Mouse (Mus musculus) MEL (cell line): ENCODE results near the gene Mindy1. TPM values are rescaled to one million over a fixed set of nuclear protein-coding genes. Genes with fewer than 3 reads are reported as not detected.
A peak's percentile ranks its signal among the peaks of the same experiment; 100 is the strongest.

Experiments used
- DNase-seq: peaks from one replicate; pipeline ENCODE4 v3.0.0; 2011; ENCODE audit warnings: low read depth, low spot score
- H3K27ac ChIP-seq: 2 replicates; pipeline ENCODE4 v1.5.1; 2012; ENCODE audit warnings: low read depth, mild to moderate bottlenecking, control low read depth, low read length, moderate library complexity; ENCODE audit not compliant: control insufficient read depth
- H3K27me3 ChIP-seq, 2 experiments: fragments of 150-350 bp in 1 of 2; sonication (generic) in 1 of 2; 2 replicates each; pipeline ENCODE4 v1.6.1; 2012; ENCODE audit warnings: low read length in 2 of 2, mild to moderate bottlenecking in 2 of 2, improper control_type of control experiment in 1 of 2, moderate library complexity in 1 of 2; ENCODE audit not compliant: insufficient read depth in 2 of 2, control insufficient read depth in 1 of 2
- H3K36me3 ChIP-seq, 2 experiments: 2 replicates each; pipeline ENCODE4 v1.6.1; 2012 to 2014; ENCODE audit warnings: low read length in 2 of 2, improper control_type of control experiment in 1 of 2, inconsistent platforms in 1 of 2, mild to moderate bottlenecking in 1 of 2; ENCODE audit not compliant: insufficient read depth in 2 of 2, control insufficient read depth in 1 of 2
- H3K4me1 ChIP-seq, 2 experiments: fragments of 150-350 bp in 1 of 2; sonication (generic) in 1 of 2; 2 replicates each; pipeline ENCODE4 v1.6.1; 2012; ENCODE audit warnings: low read length in 2 of 2, improper control_type of control experiment in 1 of 2, mild to moderate bottlenecking in 1 of 2; ENCODE audit not compliant: insufficient read depth in 2 of 2, control insufficient read depth in 1 of 2
- H3K4me3 ChIP-seq, 2 experiments: fragments of 150-350 bp in 1 of 2; sonication (generic) in 1 of 2; 2 replicates each; pipeline ENCODE4 v1.5.1; 2012; ENCODE audit warnings: low read depth in 2 of 2, low read length in 2 of 2, mild to moderate bottlenecking in 2 of 2, moderate library complexity in 2 of 2, control low read depth in 1 of 2, improper control_type of control experiment in 1 of 2; ENCODE audit not compliant: control insufficient read depth in 1 of 2, insufficient read depth in 1 of 2
- H3K79me2 ChIP-seq: 2 replicates; pipeline ENCODE4 v1.6.1; 2012; ENCODE audit warnings: mild to moderate bottlenecking, low read length, moderate library complexity; ENCODE audit not compliant: control insufficient read depth, poor library complexity, insufficient read depth
- H3K9ac ChIP-seq: 2 replicates; pipeline ENCODE4 v1.6.1; 2012; ENCODE audit warnings: low read depth, mild to moderate bottlenecking, control low read depth, low read length, moderate library complexity; ENCODE audit not compliant: control insufficient read depth, poor library complexity, severe bottlenecking
- H3K9me3 ChIP-seq: fragments of 150-350 bp; sonication (generic); replicated peaks from 2 replicates; pipeline ENCODE4 v1.6.1; 2012; ENCODE audit warnings: mild to moderate bottlenecking, low read length, improper control_type of control experiment, moderate library complexity; ENCODE audit not compliant: insufficient read depth
- BHLHE40 ChIP-seq: IDR thresholded peaks from 2 replicates; pipeline ENCODE4 v1.6.1; 2012; ENCODE audit warnings: low read depth, mild to moderate bottlenecking, inconsistent platforms, low read length, improper control_type of control experiment, borderline replicate concordance
- CHD2 ChIP-seq: IDR thresholded peaks from 2 replicates; pipeline ENCODE4 v1.6.1; 2011; ENCODE audit warnings: low read length, improper control_type of control experiment
- CTCF ChIP-seq, 3 experiments: IDR thresholded peaks in 2 of 3; conservative IDR thresholded peaks in 1 of 3; 2 replicates each; pipeline ENCODE4 v1.5.1; 2011 to 2012; ENCODE audit warnings: low read length in 3 of 3, low read depth in 2 of 3, mild to moderate bottlenecking in 2 of 3, improper control_type of control experiment in 1 of 3, inconsistent platforms in 1 of 3, mixed read lengths in 1 of 3, moderate library complexity in 1 of 3; ENCODE audit not compliant: control insufficient read depth in 1 of 3, insufficient read depth in 1 of 3, poor library complexity in 1 of 3, severe bottlenecking in 1 of 3
- E2F4 ChIP-seq: IDR thresholded peaks from 2 replicates; pipeline ENCODE4 v1.6.1; 2011; ENCODE audit warnings: low read depth, low read length, improper control_type of control experiment, borderline replicate concordance
- EP300 ChIP-seq, 2 experiments: IDR thresholded peaks; 2 replicates each; pipeline ENCODE4 v1.6.1; 2011; ENCODE audit warnings: improper control_type of control experiment in 2 of 2, low read length in 2 of 2, low read depth in 1 of 2, mild to moderate bottlenecking in 1 of 2
- ETS1 ChIP-seq: IDR thresholded peaks from 2 replicates; pipeline ENCODE4 v1.6.1; 2012; ENCODE audit warnings: low read depth, mild to moderate bottlenecking, inconsistent platforms, low read length, improper control_type of control experiment, moderate library complexity
- MYC ChIP-seq: IDR thresholded peaks from 2 replicates; pipeline ENCODE4 v1.6.1; 2011; ENCODE audit warnings: low read depth, mild to moderate bottlenecking, low read length, improper control_type of control experiment, moderate library complexity
- NRF1 ChIP-seq: IDR thresholded peaks from 2 replicates; pipeline ENCODE4 v1.6.1; 2014; ENCODE audit warnings: low read depth, mild to moderate bottlenecking, inconsistent platforms, low read length, improper control_type of control experiment, moderate library complexity; ENCODE audit not compliant: poor library complexity, insufficient read depth, severe bottlenecking
- RAD21 ChIP-seq: IDR thresholded peaks from 2 replicates; pipeline ENCODE4 v1.6.1; 2011; ENCODE audit warnings: mild to moderate bottlenecking, low read depth, low read length, improper control_type of control experiment
- RCOR1 ChIP-seq: IDR thresholded peaks from 2 replicates; pipeline ENCODE4 v1.6.1; 2012; ENCODE audit warnings: low read depth, mild to moderate bottlenecking, inconsistent platforms, low read length, improper control_type of control experiment
- SMC3 ChIP-seq: IDR thresholded peaks from 2 replicates; pipeline ENCODE4 v1.6.1; 2011; ENCODE audit warnings: low read depth, low read length, improper control_type of control experiment
- TBP ChIP-seq: IDR thresholded peaks from 2 replicates; pipeline ENCODE4 v1.8.0; 2011; ENCODE audit warnings: low read depth, low read length, improper control_type of control experiment
- TCF12 ChIP-seq: IDR thresholded peaks from 2 replicates; pipeline ENCODE4 v1.6.1; 2014; ENCODE audit warnings: low read depth, mild to moderate bottlenecking, inconsistent platforms, low read length, improper control_type of control experiment, moderate library complexity
- UBTF ChIP-seq: IDR thresholded peaks from 2 replicates; pipeline ENCODE4 v1.6.1; 2012; ENCODE audit warnings: low read depth, mild to moderate bottlenecking, inconsistent platforms, low read length, improper control_type of control experiment, moderate library complexity, borderline replicate concordance; ENCODE audit not compliant: insufficient read depth
- USF1 ChIP-seq: IDR thresholded peaks from 2 replicates; pipeline ENCODE4 v1.6.1; 2014; ENCODE audit warnings: low read depth, mild to moderate bottlenecking, inconsistent platforms, low read length, improper control_type of control experiment, moderate library complexity
- USF2 ChIP-seq, 2 experiments: IDR thresholded peaks; 2 replicates each; pipeline ENCODE4 v1.6.1; 2011 to 2012; ENCODE audit warnings: improper control_type of control experiment in 2 of 2, low read length in 2 of 2, borderline replicate concordance in 1 of 2, inconsistent platforms in 1 of 2, low read depth in 1 of 2, mild to moderate bottlenecking in 1 of 2; ENCODE audit not compliant: insufficient read depth in 1 of 2
- ZKSCAN1 ChIP-seq: IDR thresholded peaks from 2 replicates; pipeline ENCODE4 v1.6.1; 2012; ENCODE audit warnings: low read depth, mild to moderate bottlenecking, inconsistent platforms, low read length, improper control_type of control experiment, moderate library complexity
- polyA plus RNA-seq, 2 experiments: library from polyadenylated mRNA; stranded (reverse) in 1 of 2; unstranded in 1 of 2; fragments of >175 nt in 1 of 2; fragments of >200 nt in 1 of 2; gene quantifications; 2 replicates each; pipeline versions ENCODE4 v1.2.1 to v1.2.4; 2012; ENCODE audit warnings: low replicate concordance in 2 of 2, low read depth in 1 of 2; ENCODE audit not compliant: insufficient read length in 2 of 2, insufficient read depth in 1 of 2, missing spikeins in 1 of 2
- total RNA-seq: library from RNA; depleted of rRNA; stranded (reverse); fragments of 300-350 nt; gene quantifications from 2 replicates; pipeline ENCODE4 v1.2.3, GENCODE M21; 2012

The Mindy1 gene
- total and polyA plus RNA-seq, 3 experiments, result 203 to 234 TPM; not detected in 1

DNA sequence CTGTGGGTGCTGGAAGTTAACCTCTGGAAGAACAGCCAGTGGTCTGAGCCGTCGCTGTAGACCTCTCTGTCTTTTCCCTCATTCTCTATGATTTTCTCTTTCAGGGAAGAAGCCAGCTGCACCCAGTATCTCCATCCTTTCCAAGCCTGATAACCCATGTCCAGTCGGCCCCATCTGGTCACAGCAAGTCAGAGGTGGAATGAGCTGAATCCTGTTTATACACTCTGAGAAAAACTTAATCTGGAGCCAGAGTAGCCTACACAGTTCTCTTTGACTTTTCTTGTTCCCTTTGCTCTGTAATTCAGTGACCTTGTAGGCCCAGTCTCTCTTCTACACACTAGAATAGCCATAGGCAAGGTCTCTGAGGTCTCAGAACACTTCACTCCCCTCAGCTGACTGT is 6.4 kb downstream of the Mindy1 start:
- Histone ChIP-seq H3K9ac (peak overlapping the region; percentile 70), H3K27ac (no peak overlapping the region), H3K79me2 (peaks cover 37% of the 10 kb centered on the region), H3K27me3 (no peaks in the 10 kb centered on the region), H3K9me3 (no peaks in the 10 kb centered on the region), H3K4me1 (peaks cover 15 to 35% of the 10 kb centered on the region in 2 experiments), H3K36me3 (peaks cover 14 to 35% of the 10 kb centered on the region in 2 experiments), H3K4me3 (0 out of 4 replicates have a peak overlapping the region, but pooled peaks of 1 of the 2 experiments have one; percentile 49)
- no peak for DNase-seq
- no peak for TF ChIP-seq ZKSCAN1
- TF ChIP-seq RAD21, result no peak
- TF ChIP-seq UBTF, result no peak
- TF ChIP-seq E2F4, result no peak
- TF ChIP-seq RCOR1, result no peak
- TF ChIP-seq CHD2, result no peak
- no peak for TF ChIP-seq USF2 (IDR thresholded peaks at IDR 0.05; ENCODE audit: borderline replicate concordance in 1 of 2, insufficient read depth in 1 of 2, low read depth in 1 of 2, low read length in 2 of 2)
- no peak for TF ChIP-seq MYC
- no peak for TF ChIP-seq NRF1
- no peak for TF ChIP-seq USF1
- no peak for TF ChIP-seq CTCF (IDR thresholded peaks at IDR 0.05 in 2 of 3, conservative IDR thresholded peaks at IDR 0.05 in 1 of 3; ENCODE audit: control insufficient read depth in 1 of 3, insufficient read depth in 1 of 3, low read depth in 2 of 3, low read length in 3 of 3, poor library complexity in 1 of 3, severe bottlenecking in 1 of 3)
- TF ChIP-seq ETS1, result no peak
- TF ChIP-seq TCF12, result no peak
- TF ChIP-seq SMC3, result no peak
- no peak for TF ChIP-seq EP300 (IDR thresholded peaks at IDR 0.05; ENCODE audit: low read depth in 1 of 2, low read length in 2 of 2)
- no peak for TF ChIP-seq BHLHE40
- TF ChIP-seq, all 39 proteins: peak for 0

DNA sequence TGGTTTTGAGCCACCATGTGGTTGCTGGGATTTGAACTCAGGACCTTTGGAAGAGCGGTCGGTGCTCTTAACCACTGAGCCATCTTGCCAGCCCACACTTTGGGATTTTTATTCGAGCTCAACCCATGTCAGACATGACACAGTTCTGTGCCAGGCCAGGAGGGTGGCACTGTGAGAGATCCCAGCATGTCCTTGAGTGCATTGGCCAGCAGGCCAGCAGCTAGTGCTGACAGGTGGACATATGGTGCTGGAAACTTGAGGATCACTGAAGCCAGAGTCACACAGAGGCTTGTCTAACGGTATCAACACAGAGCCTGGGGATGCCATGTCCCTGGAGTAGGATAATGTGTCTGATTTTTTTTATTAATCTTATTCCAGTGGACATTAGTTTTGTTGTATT is 8.3 kb downstream of the Mindy1 start:
- Histone ChIP-seq H3K79me2 (peaks cover 21% of the 10 kb centered on the region), H3K9ac (no peak overlapping the region), H3K4me3 (no peak overlapping the region), H3K4me1 (peaks cover 12 to 29% of the 10 kb centered on the region in 2 experiments), H3K36me3 (peaks cover 25 to 27% of the 10 kb centered on the region in 2 experiments)
- no peak for TF ChIP-seq SMC3
- TF ChIP-seq TBP, result 0 out of 2 replicates have a peak, but pooled peaks have one; percentile 59
- TF ChIP-seq, all 39 proteins: peak for 1
- Histone ChIP-seq H3K27me3 (no peaks in the 10 kb centered on the region), H3K27ac (no peak overlapping the region), H3K9me3 (no peaks in the 10 kb centered on the region)
- DNase-seq, result no peak
